Mouse (Mus musculus): ENCODE measurements around the gene Cdk5rap2. TPM values are rescaled to one million over a fixed set of nuclear protein-coding genes. Genes with fewer than 3 reads are reported as not detected.

Gene Cdk5rap2
- polyA plus RNA-seq, 1 experiment, result 3.7 TPM

DNA sequence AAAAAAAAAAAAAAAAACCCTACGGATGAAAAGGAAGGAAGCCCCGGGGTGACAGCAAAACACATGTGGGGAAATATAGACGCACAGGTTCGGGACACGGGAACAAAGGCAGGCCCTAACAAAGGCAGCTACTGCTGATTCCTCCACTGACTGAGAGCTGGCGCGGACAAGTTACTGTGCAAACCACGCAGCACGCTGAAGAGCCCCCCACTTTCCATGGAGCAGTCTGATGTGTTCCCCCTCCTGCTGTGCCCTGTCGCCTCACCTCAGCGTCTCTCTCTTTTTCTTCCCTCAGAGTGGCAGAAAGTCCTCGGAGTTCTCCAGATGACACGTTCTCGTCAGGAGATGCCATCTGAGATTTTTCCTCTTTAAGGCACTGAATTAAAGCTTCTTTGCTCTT lies 55.8 kb downstream of the Cdk5rap2 start:
- no peak for DNase-seq (ENCODE audit: low read depth)

DNA sequence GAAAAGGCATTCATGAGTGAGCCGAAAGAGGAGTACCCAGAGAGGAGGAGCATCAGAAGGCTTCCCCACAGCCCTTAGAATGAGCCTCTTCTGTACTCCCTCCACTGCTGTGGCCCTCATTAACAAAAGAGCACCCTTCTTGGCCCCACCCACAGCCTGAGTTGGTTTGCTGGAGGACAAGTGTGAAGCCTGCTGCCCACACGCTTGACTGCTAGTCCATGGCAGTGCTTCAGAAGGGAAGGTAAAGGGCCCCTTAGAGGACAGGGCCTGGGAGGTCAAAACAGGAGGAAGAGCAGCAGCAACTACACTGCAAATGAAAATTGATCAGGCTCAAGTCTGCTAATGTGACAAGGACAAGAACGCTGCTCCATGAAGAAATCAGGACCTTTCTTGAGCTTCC lies 56.6 kb downstream of the Cdk5rap2 start:
- DNase-seq (ENCODE audit: low read depth), result no peak

DNA sequence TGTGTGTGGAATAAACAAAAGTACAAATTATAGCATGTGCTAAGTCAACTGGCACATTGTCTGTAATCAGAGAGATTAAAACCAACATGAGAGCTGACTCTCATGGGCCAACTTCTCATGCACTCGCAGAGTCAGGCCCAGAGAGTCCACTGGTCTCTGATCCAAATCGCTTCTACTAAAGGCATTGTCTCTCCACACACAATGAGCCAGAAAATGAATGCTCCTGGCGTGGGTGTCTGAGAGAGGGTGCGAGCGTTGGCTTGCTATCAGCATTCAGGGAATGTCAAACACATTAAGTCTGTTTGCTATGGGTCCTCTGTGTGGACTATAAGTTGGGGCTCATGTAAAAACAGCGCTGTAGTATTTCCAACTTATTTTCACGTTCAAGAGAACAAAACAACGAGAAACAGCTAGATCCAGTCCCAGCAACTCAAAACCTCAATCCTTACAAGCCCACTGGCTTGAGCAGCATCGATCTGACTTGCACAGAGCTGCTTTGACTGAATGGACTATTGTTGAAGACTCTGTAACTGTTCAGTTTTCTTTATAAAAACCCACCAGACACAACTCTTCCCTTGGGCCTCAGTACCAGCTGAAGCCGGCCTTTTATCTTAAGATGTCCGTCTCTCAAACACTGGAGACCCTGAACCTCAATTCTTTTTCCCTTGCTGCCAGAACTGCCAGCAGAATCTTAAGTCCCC lies 74.6 kb downstream of the Cdk5rap2 start:
- no peak for DNase-seq (ENCODE audit: low read depth)

DNA sequence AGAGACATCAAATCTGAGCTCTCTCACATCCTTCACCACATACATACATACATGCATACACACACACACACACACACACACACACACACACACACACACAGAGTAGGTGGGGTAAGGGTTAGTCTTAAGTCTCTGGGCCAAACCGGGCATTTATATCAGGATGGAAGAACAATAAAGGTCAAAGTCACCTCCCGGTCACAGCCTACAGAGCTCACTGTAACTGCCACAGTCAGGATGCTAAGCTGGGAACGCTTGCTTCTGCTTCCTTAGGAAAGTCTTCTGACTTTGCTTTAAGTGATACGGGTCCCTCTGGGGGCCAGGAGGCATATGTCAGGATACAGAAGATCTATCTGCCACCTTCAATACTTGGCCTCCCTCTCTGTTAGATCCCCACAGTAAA lies 75.2 kb downstream of the Cdk5rap2 start:
- DNase-seq (ENCODE audit: low read depth), result no peak

DNA sequence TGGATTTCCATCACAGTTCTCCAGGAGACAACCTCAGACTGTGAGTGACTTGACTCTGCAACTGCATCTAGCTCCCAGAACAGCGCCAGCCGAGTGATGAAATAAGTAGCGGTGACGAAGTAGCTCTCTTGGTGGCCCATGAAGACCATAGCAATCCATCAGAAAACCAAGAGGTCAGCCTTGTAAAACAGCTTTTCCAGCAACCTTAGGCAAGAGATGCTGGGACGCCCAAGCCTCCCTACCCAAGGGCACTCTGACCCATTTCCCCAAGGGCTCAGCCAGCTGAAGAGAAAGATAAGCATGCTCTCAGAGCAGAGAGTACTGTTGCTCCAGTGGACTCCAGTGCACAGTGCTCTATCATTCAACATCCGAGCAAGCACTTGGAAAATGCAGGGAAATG lies 77.3 kb downstream of the Cdk5rap2 start:
- no peak for DNase-seq (ENCODE audit: low read depth)

DNA sequence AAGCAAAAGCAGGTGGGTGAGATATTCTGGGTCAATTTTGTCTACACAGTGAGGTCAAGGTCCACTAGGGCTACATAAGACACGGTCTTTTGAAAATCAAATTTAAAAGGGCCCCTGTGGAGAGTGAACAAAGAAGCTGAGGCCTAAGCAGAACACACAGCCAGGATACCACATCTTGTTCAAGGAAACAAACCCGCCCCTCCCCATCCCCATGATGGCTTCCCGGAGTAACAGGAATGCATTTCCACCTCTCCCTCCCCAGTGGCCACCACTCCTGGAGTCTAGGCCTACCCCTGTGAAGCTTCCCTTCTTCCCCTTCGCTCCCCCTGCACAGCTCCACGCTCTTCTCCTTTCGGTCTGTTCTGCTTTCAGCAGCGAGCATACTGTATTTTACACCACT lies 77.7 kb downstream of the Cdk5rap2 start:
- no peak for DNase-seq (ENCODE audit: low read depth)

DNA sequence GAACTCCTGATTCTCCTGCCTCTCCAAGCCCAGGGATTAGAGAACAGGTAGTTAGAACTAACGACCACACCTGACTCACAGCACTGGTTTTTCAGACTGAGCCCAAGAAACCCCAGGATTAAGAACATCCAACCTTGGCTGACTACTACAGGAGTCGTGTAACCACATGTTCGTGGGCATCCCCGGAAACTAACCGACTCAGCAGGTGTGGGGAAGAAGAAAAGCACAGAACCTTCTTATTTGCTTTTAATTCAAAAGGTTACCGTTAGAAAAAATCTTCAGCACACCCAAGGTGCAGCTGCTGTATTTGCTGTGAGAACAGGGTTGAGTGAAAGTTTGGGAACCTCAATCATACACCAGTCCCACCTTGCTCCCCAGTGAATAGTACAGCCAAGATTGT lies 79.1 kb downstream of the Cdk5rap2 start:
- no peak for DNase-seq (ENCODE audit: low read depth)

DNA sequence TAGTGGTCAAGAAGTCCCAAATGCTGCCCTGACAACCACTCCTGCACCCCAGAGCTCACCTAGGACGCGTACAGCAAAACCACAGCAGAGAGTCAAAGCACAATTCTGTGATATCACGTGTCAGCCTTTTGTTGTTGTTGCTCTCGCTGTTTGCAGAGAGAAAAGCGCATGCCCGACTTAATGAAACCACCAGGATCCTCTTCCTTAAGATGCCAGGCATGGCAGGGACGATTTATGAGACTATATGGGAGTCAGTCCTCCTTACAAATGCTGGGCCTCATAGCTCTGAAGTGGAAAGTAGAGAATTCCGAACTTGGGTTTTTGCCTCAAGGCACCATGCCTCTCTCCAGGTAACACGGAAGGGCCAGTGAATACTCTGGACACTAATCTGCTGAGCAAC lies 82.2 kb downstream of the Cdk5rap2 start:
- no peak for DNase-seq (ENCODE audit: low read depth)

DNA sequence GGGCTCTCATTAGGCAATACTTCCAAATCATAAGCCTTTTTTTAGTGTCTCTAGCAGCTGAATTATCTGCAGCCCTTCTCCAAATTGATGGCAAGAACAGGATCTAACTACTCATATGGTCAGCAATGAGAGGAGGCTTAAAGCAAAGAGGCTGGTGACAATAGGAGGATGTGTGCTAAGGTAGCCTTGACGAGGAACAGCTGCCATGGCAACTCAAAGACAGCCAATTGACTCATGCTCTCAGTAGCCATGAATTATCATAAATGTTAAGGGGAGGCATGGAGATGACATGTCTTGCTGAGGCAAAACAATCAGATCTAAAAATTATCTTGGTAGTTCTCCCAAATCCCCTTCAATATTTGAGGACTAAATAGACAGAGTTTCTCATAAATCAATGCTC lies 82.8 kb downstream of the Cdk5rap2 start:
- no peak for DNase-seq (ENCODE audit: low read depth)

DNA sequence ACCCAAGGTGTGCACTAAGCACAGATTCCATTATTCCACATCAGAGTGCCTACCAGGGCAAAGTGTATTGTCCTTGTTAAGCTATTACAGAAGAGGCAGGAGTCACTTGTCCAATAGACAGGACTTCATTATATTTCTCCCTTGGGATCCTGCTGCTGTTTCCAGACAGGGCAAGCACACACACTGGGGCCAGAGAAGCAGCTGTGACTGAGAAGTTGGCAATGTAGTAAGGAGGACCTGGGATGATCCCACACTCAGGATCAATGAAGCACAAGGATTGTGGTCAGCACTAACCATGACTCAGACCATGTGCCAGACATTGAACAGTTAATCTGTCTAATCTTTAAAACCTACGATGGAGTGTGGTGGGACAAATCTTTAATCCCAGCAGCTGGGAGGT lies 88.7 kb downstream of the Cdk5rap2 start:
- no peak for DNase-seq (ENCODE audit: low read depth)

DNA sequence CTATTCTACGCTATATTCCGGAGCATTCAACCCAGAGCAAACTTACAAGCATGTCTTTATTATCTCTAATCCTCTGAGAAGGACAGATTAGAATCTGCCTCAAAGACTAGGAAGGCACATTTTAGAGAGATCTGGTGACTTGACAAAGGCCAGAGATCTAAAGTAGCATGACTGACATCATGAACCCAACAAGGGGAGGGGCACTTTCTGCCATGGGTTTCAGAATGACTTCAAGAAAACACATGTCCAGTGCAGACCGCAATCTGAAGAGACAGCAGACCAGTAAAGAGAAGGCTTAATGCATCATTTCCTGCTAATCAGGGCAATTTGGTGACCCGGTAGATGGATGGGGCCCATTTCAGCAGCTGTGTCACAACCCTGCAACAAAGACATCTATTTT lies 98.1 kb downstream of the Cdk5rap2 start:
- DNase-seq (ENCODE audit: low read depth), result no peak

DNA sequence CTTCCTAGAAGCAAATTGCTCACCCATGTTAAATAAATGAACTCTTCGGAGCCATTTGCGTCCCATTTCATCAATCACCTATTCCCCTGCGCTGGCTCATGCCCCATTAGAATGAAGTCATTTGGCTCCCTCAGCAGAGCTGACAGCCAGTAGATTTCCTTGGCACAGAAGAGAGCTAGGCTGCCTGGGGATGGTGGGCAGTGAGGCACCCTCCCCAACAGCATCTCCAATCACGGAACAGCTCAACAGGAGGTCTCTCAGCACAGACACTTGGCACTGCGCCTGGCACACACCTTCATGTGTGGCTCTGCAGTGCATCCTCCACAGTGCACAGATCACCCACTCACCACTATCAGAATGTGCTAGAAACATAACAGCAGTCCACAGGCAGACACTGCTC lies 98.7 kb downstream of the Cdk5rap2 start:
- DNase-seq (ENCODE audit: low read depth), result no peak

DNA sequence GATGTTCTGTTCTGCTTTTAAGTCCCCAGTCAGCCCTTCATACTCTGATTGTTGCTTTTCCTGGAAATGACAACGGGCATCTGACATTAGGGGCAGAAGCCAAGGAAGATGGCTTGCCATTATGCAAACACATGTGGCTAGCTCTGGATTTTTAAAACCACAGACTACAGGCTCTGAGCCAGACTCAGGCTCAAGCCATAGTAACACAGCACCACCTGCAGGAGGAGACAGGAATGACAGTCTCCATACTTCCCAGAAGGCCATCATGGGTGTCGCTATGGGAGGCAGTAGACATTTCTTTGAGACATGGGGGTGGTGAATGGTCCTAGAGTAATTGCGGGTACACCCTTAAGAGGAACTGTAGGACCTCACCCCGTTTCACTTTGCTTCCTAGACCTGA lies 103.0 kb downstream of the Cdk5rap2 start:
- no peak for DNase-seq (ENCODE audit: low read depth)

DNA sequence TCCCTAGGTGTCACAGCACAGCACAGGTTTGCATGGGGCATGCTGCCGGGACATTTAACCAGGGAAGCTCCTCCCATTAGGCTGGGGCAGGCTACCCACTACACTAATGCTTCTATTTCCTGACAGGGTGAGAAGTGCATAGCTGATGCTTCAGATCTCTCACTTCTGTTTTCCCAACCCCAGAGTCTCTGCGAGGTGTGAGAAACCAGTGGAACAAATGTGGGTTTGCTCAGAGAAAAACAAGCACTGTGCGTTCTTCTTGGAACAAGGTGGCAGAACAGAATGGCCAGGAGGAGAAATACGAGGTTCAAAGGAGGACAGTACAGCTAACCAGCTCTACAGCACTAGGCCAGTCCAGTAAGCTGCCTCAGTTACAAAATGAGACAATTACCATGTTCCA lies 106.4 kb downstream of the Cdk5rap2 start:
- DNase-seq (ENCODE audit: low read depth), result no peak

DNA sequence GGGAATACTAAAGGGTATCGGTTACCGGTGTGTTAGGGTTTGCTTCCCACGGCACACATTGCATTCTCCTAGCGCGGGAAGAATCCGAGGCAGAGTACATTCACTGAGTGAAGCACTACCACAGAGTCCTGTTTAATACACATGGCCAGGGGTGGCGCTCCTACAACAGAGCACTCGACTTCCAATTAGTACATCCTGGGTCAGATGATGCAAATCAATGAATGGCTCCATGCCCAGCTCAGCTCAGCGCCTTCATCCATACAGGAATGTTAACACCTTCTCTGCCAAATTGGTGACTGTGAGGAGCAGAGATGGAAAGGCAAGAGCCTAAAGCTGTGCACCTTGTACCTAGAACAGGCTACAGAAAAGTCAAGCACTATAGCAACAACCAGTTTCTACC lies 109.1 kb downstream of the Cdk5rap2 start:
- DNase-seq (ENCODE audit: low read depth), result no peak

DNA sequence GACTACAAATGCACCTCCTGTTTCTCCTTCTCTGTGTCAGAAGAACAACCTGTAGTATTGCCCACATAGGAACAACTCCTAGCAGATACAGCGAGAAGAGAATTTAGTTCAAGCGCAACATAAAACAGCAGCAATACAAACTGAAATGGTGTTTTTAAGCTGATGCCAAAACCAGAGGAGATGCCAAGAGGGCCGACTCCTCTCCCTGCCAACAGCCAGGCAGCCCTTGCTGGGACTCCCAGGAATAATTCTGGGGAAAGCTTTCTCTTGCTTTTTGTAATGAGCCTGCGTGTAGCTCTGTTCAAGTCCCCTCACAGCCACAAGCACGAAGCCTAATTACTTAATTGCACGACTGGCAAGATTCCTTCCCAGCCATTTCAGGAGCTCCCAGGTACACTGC lies 120.9 kb downstream of the Cdk5rap2 start:
- no peak for DNase-seq (ENCODE audit: low read depth)

DNA sequence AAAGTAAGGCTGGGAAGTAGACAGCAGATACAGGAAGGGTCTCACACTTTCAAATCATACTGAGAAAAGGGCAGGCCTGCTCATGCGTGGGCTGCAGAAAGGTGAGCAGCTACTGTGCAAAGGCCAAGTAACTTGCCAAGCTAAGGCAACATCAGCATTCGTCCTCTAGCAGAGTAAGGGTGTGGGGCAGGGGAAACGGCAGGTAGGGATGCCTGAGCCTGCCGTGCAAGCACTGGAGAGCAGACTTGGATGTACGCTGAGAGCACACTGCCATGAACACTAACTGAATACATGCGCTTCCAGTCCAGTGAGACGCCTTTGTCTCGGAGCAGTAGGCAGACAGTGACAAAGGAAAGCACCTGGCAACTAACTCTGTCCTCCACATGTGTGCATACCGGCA lies 127.1 kb downstream of the Cdk5rap2 start:
- DNase-seq (ENCODE audit: low read depth), result no peak

DNA sequence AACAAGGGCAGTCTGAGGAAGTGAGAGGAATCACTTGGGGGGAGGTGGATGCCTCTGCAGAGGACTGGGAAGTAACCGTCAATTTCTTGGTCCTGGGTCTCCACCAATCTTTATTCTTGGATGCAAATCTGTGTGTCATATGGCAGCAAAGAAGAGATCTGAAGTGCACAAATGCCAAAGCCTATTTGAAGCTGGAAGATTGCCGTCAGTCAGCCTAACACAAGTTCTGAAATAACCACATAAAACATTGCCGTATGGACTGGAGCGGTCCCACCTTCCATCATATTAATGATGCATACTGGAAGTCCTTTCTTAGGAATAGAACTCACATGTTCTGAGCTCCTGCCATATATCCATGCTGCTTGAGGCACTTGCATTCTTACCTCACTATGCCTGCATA lies 131.4 kb downstream of the Cdk5rap2 start:
- no peak for DNase-seq (ENCODE audit: low read depth)

DNA sequence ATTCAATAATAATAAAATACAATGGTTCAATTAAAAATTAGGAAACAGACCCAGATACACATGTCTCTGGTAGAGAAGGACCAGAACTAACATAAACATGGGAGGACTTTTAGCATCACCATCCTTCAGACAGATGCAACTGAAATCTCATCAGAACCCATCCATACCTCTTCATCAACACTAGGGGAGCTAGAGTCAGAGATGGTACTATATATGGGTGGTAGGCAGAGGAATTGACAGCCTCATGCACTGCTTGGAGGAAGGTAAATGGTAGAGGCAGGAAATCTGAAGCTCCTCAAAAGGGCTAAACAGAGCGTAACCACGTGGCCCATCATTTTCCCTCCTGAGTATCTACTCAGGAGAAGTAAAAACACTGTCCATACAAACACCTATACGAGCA lies 132.2 kb downstream of the Cdk5rap2 start:
- no peak for DNase-seq (ENCODE audit: low read depth)

DNA sequence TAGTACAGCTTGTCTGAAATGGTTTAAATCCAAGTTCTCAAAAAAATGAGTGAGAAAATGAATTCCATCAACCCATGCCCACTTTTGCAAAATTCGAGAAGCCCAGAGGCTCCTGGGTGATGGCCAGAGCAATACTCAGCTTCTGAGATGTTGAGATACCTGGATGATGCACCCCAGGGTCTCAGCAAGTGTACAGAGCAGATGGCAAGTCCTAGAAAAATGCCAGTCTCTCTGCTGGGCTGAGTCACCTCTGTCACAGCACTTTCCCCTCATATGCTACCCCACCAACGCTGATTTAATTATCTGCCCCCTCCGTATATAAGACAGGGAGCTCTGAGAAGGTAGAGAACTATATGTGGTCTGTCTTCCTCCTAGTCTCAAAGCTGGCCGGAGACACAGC lies 137.3 kb downstream of the Cdk5rap2 start:
- no peak for DNase-seq (ENCODE audit: low read depth)

DNA sequence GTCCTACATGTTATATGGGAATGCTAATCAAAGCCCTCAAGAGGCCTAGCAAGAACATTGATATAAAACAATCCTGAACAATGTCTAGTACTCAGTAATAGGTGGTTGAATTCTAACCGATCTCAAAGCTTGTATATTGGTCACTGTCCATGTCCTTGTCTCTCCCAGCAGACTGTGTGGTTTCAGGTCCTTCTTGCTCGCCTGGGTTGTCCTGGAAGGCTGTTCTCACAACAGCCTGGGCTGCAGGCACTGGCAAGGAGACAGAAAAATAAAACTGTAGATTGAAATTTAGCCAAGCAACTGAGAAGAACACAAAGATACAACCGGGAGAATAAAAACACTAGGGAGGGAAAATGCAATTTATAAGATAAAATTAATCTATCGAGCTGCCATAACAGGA lies 137.7 kb downstream of the Cdk5rap2 start:
- DNase-seq (ENCODE audit: low read depth), result no peak

DNA sequence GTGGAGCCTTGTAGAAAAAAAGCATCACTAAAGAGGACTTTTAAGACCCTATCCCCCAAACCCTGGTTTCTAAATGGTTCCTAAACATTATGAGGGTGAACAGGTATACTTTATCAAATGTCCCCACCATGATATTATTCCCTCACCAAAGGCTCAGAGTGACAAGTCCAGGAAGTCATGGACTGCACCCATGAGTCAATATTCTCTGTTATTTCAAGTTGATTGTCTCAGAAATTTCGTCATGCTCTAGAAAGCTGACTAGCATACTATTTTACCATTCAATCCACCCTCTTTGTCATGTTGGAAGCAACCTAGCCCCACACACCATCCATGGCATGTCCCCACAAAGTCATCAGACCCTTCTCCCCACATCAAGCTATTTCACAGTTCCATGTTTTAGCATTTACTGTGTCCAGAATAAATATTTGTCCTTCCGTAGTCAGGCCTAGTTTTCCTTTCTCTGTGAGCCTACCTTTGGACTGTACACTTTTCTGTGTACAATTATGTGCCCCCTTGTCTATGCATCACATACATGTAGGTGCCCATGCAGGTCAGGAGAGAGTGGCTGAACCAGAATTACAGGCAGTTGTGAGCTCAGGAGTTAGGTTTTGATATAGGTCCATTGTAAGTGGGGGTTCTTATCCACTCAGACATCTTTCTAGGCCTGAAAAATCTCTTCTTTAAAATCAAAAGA lies 142.9 kb downstream of the Cdk5rap2 start:
- no peak for DNase-seq (ENCODE audit: low read depth)

DNA sequence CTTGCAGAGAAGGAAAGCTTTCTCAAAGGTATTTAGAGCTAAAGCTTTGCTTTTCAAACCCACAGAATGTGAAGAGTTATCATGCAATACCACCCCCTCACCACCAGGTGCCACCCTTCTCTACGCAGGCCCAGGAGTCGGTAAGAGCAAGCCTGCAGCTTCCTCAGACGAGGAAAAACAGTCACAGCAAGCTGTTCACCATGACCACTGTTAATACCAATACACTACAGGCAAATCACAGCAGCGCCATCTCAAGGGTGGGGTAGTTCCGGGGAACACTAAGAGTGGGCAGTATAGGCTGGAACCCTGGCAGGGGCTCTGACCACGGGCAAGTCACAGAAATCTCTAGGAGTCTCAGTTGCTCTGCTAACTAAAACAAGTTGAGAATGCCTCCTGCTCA lies 145.0 kb downstream of the Cdk5rap2 start:
- no peak for DNase-seq (ENCODE audit: low read depth)

DNA sequence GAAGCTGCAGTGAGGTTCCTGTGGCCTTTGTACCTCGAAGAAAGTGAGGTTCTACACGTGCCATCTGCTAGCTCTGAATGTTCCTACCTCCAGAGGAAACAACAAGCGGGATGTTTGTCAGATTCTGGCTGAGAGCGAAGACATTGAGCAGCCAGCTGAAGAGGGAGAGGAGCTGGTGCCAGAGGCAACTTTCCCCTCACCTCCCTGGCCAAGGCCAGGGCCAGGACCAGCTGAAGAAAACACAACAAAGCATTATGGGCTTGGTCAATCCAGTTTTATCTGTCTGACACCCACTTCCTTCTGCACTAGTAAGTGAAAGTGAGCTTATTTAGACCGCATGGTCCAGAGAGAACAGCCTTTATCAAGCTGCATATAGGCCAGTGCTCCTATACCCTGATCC lies 147.4 kb downstream of the Cdk5rap2 start:
- DNase-seq (ENCODE audit: low read depth), result no peak

All from gonadal fat pad, adult 2 months (tissue).